Mouse (Mus musculus): ENCODE data around the gene Macrod1.

GRCm38 (mm10) chr19:7168423-7168822 is 111.8 kb downstream of the Macrod1 start:
- TF ChIP-seq CTCF (IDR thresholded peaks at IDR 0.05; ENCODE audit: low read depth, low read length) = no peak
- TF ChIP-seq POLR2A (IDR thresholded peaks at IDR 0.05; ENCODE audit: borderline replicate concordance, low read depth, low read length) = no peak

Data from bone marrow macrophage, adult 2 months (primary cell).